Mouse (Mus musculus): ENCODE measurements around the gene Hist1h4j.
"Not testable (repeated sequence)": the region's sequence is repeated elsewhere in the genome, so short reads cannot be mapped to it uniquely, and the experiment has no call there.

The Hist1h4j gene

GRCm38 (mm10) chr13:21727948-21728572 lies 6.8 kb upstream of the Hist1h4j start:
- DNase-seq, result no peak

- DNase-seq, result no peak
Observed at GRCm38 (mm10) chr13:21729544-21729943, 5.3 kb upstream of the Hist1h4j start.

GRCm38 (mm10) chr13:21733466-21733865 lies 1.4 kb upstream of the Hist1h4j start:
- no peak for DNase-seq

GRCm38 (mm10) chr13:21734010-21734905 lies 606 bp upstream of the Hist1h4j start:
- peak; percentile 96 for DNase-seq

- DNase-seq, result no peak
Observed at GRCm38 (mm10) chr13:21745006-21745405, 10.1 kb downstream of the Hist1h4j start.

DNA sequence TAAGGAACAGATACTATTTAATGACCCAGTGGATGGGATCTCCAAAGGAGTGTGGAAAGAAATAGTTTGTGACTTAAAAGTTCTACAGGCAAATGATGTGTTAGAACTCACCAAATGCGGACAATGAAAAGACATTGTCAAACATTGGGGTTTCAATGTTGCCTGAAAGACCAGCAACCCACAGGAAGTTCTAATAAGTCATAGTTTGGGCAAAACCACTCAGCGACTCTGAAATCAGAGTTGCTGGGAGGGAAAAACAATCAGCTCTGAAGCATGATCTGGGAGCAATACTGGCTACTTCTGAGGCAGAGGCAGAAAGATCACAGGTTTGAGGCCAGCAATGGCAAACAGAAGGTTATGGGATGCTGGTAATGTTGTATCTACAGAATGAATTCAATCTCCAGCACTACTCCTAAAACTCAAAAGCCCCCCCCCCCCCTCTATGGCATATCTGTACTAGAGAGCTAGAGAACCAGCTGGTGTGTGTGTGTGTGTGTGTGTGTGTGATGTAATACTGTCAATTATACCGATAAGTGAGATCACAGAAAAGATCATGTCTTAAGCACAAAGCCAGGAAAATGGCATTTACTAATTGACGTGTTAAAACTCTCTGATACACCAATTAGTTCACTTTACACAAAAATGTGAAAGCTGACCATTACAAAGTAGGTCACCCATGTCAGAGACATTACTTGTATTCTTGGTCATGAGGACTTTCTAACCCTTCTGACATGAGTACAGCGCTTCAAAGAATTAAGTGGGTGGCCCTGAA lies 14.7 kb downstream of the Hist1h4j start:
- peak; percentile 67 for DNase-seq

DNA sequence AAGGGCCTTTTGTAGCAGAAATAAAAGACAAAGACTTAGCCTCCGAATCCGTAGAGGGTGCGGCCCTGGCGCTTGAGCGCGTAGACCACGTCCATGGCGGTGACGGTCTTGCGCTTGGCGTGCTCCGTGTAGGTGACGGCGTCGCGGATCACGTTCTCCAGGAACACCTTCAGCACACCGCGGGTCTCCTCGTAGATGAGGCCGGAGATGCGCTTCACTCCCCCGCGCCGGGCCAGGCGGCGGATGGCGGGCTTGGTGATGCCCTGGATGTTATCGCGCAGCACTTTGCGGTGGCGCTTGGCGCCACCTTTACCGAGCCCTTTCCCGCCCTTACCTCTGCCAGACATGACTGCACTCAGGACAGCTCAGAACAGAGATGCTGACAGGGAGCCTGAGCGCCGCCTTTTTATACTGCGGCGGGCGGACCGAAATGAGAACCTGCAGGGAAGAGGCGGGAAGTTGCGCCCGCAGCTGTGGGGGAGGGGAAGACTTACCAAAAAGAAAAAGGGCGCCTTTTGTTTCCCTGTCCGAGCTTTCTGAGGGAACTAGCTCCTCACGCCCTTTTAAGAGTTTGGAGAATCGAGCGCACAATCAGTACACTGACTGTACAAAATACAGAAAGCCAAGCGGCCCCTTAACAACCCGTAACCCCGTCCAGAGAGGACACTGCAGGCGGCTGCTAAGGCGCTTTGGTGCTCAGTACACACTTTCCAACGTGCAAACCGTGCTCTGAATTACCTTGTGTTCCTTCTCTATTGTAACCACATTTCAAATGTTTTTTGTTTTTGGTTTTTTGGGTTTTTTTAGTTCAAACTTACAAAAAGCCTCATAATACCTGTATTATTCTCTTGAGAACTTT lies 15.5 kb downstream of the Hist1h4j start, which contains the start of gene Hist1h4k:
Gene Hist1h4k, minus strand, starts transcription at position 347 of the 859 bp plus-strand sequence.
- DNase-seq, result peak; percentile 99

GRCm38 (mm10) chr13:21751417-21751816 lies 16.6 kb downstream of the Hist1h4j start:
- DNase-seq, result no peak

DNA sequence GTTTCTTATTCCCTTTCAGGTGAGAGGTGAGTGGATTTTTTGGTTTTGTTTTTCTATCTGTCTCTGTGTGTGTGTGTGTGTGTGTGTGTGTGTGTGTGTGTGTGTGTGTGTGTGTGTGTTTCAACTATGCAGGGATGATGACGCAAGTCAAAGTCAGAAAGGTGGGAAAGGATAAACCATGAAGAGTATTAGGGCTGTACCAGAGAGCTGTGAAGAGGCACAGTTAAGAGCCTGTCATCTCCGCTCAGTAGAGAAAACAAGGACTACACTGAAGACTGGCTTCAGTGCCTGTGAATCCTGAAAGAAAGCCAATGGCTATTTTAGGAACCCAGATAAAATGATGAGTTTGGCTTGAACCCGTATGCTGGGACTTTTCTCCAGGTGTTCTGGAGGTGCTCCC lies 17.0 kb downstream of the Hist1h4j start:
- DNase-seq, result peak; percentile 23

- peak; percentile 22 for DNase-seq
Observed at GRCm38 (mm10) chr13:21752356-21752755, 17.5 kb downstream of the Hist1h4j start.

GRCm38 (mm10) chr13:21753051-21753523 lies 18.2 kb downstream of the Hist1h4j start:
- DNase-seq, result no peak

DNA sequence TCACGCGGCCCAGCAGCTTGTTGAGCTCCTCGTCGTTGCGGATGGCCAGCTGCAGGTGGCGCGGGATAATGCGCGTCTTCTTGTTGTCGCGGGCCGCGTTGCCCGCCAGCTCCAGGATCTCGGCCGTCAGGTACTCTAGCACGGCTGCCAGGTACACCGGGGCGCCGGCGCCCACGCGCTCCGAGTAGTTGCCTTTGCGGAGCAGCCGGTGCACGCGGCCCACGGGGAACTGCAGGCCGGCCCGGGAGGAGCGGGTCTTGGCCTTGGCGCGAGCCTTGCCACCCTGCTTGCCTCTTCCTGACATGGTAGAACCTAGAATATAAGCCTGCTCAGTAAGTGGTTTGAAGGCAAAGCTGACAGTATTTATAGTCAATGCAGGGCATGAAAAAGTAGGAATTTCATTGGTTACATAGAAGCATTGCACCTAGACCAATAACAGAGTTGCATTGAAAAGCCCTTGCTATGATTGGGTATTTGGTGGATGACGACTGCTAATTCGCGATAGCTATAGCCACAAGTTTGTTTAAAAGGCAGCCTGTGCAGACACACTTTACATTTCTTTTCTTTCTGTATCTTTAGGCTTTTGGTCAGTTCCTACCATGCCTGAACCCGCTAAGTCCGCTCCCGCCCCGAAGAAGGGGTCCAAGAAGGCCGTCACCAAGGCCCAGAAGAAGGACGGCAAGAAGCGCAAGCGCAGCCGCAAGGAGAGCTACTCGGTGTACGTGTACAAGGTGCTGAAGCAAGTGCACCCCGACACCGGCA lies 18.8 kb downstream of the Hist1h4j start, which contains the start of the genes Hist1h2ak and Hist1h2bn:
Gene Hist1h2ak, minus strand, starts transcription at position 304 of the 762 bp plus-strand sequence.
Gene Hist1h2bn, plus strand, starts transcription at position 600 of the 762 bp plus-strand sequence.
- DNase-seq, result peak; percentile 98

- not testable (repeated sequence) for DNase-seq
Observed at GRCm38 (mm10) chr13:21754294-21755001, 19.6 kb downstream of the Hist1h4j start.

DNA sequence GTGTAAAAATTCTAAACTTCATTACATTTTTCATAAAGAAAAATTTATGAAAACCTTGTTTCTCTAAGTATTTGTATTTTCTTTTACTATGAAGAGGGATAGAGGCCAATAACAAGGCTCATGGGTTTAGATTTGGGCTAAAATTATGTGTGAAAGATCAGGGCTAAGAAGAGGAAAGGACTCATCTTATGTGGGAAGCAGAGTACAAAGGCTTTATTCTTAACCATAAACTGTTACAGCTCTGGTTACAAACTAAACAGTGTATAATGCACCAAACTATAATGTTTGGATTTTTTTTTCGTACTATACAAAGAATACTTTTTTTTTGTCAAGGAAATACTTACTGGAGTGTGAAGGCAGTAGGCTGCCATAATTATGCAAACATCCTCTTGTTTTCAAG lies 20.8 kb downstream of the Hist1h4j start:
- DNase-seq, result no peak

GRCm38 (mm10) chr13:21778814-21779766 lies 44.2 kb downstream of the Hist1h4j start:
- DNase-seq, result peak; percentile 98

DNA sequence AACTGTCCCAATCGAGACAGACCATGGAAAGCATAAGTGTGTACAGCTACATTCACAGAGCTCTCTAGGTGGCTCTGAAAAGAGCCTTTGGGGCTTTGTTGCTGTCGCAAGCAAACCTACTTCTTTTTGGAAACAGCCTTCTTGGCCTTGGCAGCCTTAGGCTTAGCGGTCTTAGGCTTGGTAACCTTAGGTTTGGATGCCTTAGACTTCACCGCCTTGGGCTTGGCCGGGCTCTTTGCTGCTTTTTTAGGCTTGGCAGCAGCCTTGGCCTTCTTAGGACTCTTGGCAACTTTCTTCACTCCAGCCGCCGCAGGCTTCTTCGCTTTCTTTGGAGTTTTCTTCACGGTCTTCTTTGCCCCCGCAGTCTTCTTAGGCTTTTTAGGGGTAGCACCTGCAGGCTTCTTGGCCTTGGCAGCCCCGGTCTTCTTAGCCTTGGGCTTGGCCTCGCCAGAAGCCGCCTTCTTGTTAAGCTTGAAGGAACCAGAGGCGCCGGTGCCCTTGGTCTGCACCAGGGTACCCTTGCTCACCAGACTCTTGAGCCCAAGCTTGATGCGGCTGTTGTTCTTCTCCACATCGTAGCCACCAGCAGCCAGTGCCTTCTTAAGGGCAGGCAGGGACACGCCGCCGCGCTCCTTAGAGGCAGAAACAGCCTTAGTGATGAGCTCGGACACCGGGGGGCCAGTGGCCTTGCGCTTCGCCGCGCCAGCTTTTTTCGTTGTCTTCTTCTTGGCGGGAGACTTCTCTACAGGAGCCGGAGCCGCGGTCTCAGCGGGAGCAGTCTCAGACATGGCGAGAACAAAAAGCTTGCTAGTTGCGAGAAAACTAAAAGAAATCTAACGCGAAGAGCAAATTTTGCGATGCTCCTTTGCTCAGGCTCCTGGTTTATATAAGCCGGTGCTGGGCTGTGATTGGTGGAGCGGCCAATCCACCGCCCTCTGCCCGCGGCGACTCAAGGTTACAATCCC lies 45.2 kb downstream of the Hist1h4j start, which contains the start of gene Hist1h1b:
Gene Hist1h1b, minus strand, starts transcription at position 859 of the 965 bp plus-strand sequence.
- DNase-seq, result peak; percentile 96

DNA sequence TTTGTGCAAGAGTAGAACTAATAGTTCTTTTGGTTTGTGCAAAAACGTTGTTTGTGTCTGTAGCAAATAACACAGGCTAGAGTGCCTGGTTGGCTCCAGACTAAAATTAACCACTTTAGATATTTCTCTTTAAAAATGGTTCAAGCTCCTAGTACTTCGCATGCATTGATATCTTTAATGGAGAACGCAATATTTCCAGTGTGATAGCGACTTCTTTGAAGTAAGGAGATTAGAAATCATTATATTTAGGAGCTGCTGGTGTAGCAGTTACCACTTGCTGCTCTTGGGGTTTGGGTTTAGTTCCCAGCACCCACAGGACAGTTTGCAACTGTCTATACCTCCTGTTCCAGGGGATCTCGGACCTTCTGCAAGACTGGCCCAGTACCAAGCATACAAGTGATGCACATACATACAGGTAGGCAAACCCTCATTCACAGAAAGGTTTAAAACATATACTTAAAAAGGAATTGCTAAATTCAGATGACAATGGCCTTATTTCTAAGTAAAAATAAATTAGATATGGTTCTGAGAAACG lies 46.2 kb downstream of the Hist1h4j start:
- no peak for DNase-seq

- no peak for DNase-seq
Observed at GRCm38 (mm10) chr13:21781639-21782038, 46.8 kb downstream of the Hist1h4j start.

All from heart, adult 11 months (tissue).